Mouse (Mus musculus): ENCODE results near the gene Ddx59. TPM values are rescaled to one million over a fixed set of nuclear protein-coding genes. Genes with fewer than 3 reads are reported as not detected.

Ddx59 gene
- polyA plus RNA-seq, 1 experiment from 2014 or later = 9.4 TPM

GRCm38 (mm10) chr1:136394506-136394905 lies 20.6 kb upstream of the Ddx59 start:
- no peak for ATAC-seq (replicated peaks; ENCODE audit: low FRiP score)
- H3K9me3 ChIP-seq (ENCODE audit: control insufficient read depth, low read length) = no peaks in the 10 kb centered on the region

GRCm38 (mm10) chr1:136395073-136395472 lies 20.0 kb upstream of the Ddx59 start:
- Histone ChIP-seq H3K9ac (ENCODE audit: low read depth, low read length) (no peak overlapping the region), H3K36me3 (ENCODE audit: control insufficient read depth, insufficient read depth, low read length) (no peaks in the 10 kb centered on the region), H3K9me3 (ENCODE audit: control insufficient read depth, low read length) (no peaks in the 10 kb centered on the region), H3K27me3 (replicated peaks; ENCODE audit: control insufficient read depth, insufficient read depth, low read length) (no peaks in the 10 kb centered on the region), H3K4me1 (replicated peaks; ENCODE audit: control insufficient read depth, insufficient read depth, low read length) (no peaks in the 10 kb centered on the region), H3K4me2 (peak overlapping the region; percentile 18; the same call in 1 of the 2 replicates), H3K27ac (ENCODE audit: low read depth, low read length) (no peak overlapping the region), H3K4me3 (ENCODE audit: low read depth, low read length) (no peak overlapping the region)
- 33% methylated on average over 5 of the region's 5 CpGs for WGBS
- ATAC-seq (replicated peaks; ENCODE audit: low FRiP score) = no peak
- DNase-seq (ENCODE audit: low spot score) = no peak

More at GRCm38 (mm10) chr1:136394506-136394905, 20.6 kb upstream of the Ddx59 start:
- no peaks in the 10 kb centered on the region for H3K27me3 ChIP-seq (replicated peaks; ENCODE audit: control insufficient read depth, insufficient read depth, low read length)
- no peak overlapping the region for H3K27ac ChIP-seq (ENCODE audit: low read depth, low read length)
- peak overlapping the region; percentile 18; the same call in 1 of the 2 replicates for H3K4me2 ChIP-seq
- H3K4me1 ChIP-seq (replicated peaks; ENCODE audit: control insufficient read depth, insufficient read depth, low read length) = no peaks in the 10 kb centered on the region
- H3K9ac ChIP-seq (ENCODE audit: low read depth, low read length) = no peak overlapping the region
- no peaks in the 10 kb centered on the region for H3K36me3 ChIP-seq (ENCODE audit: control insufficient read depth, insufficient read depth, low read length)
- no peak for DNase-seq (ENCODE audit: low spot score)
- no peak overlapping the region for H3K4me3 ChIP-seq (ENCODE audit: low read depth, low read length)
- 33% methylated on average over 10 of the region's 10 CpGs for WGBS

- no peaks in the 10 kb centered on the region for H3K36me3 ChIP-seq (ENCODE audit: control insufficient read depth, insufficient read depth, low read length)
- H3K9ac ChIP-seq (ENCODE audit: low read depth, low read length) = no peak overlapping the region
- peaks cover 3% of the 10 kb centered on the region; the same call in 1 of the 2 replicates for H3K9me3 ChIP-seq (ENCODE audit: control insufficient read depth, low read length)
- 76% methylated on average over 8 of the region's 8 CpGs for WGBS
- DNase-seq (ENCODE audit: low spot score) (no peak), ATAC-seq (replicated peaks; ENCODE audit: low FRiP score) (no peak)
- H3K4me2 ChIP-seq = no peak overlapping the region
- no peak overlapping the region for H3K27ac ChIP-seq (ENCODE audit: low read depth, low read length)
- no peaks in the 10 kb centered on the region for H3K27me3 ChIP-seq (replicated peaks; ENCODE audit: control insufficient read depth, insufficient read depth, low read length)
- H3K4me3 ChIP-seq (ENCODE audit: low read depth, low read length) = no peak overlapping the region
- H3K4me1 ChIP-seq (replicated peaks; ENCODE audit: control insufficient read depth, insufficient read depth, low read length) = no peaks in the 10 kb centered on the region
These were observed 13.8 kb upstream of the Ddx59 start for GRCm38 (mm10) chr1:136401281-136401680.

DNA sequence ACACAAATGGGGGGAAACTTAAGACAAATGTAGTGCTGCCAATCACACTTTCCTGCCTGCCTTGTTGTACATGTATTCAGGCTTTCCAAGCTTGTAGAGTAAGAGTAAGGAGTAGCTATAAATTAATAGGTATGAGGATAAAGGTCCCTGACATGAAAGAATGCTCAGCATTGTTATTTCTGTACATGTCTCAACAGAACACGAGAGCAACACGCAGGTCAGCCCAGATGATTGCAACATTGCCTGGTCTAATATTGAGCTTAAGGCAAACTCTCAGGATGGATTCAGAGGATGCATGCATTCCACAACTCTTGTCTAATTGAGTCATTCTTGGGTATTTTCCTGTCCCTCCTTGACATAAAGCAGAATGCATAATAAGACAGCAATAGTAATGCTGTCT lies 5.4 kb upstream of the Ddx59 start:
- H3K27ac ChIP-seq (ENCODE audit: low read depth, low read length) = no peak overlapping the region
- no peak for DNase-seq (ENCODE audit: low spot score)
- no peak overlapping the region for H3K9ac ChIP-seq (ENCODE audit: low read depth, low read length)
- H3K36me3 ChIP-seq (ENCODE audit: control insufficient read depth, insufficient read depth, low read length) = no peaks in the 10 kb centered on the region
- WGBS = 89% methylated on average over 2 of the region's 2 CpGs
- no peak for ATAC-seq (replicated peaks; ENCODE audit: low FRiP score)
- no peaks in the 10 kb centered on the region for H3K4me1 ChIP-seq (replicated peaks; ENCODE audit: control insufficient read depth, insufficient read depth, low read length)
- H3K27me3 ChIP-seq (replicated peaks; ENCODE audit: control insufficient read depth, insufficient read depth, low read length) = no peaks in the 10 kb centered on the region
- peaks cover 3% of the 10 kb centered on the region; the same call in 1 of the 2 replicates for H3K9me3 ChIP-seq (ENCODE audit: control insufficient read depth, low read length)
- no peak overlapping the region for H3K4me2 ChIP-seq
- H3K4me3 ChIP-seq (ENCODE audit: low read depth, low read length) = no peak overlapping the region

- DNase-seq (ENCODE audit: low spot score) (no peak), ATAC-seq (replicated peaks; ENCODE audit: low FRiP score) (no peak)
- peak overlapping the region; percentile 74 for H3K4me2 ChIP-seq
- H3K27me3 ChIP-seq (replicated peaks; ENCODE audit: control insufficient read depth, insufficient read depth, low read length) = no peaks in the 10 kb centered on the region
- 41% methylated on average over 2 of the region's 2 CpGs for WGBS
- H3K4me1 ChIP-seq (replicated peaks; ENCODE audit: control insufficient read depth, insufficient read depth, low read length) = peaks cover 3% of the 10 kb centered on the region; the same call in 1 of the 2 replicates
- H3K27ac ChIP-seq (ENCODE audit: low read depth, low read length) = peak overlapping the region; percentile 98; the same call in 1 of the 2 replicates
- no peaks in the 10 kb centered on the region for H3K9me3 ChIP-seq (ENCODE audit: control insufficient read depth, low read length)
- H3K36me3 ChIP-seq (ENCODE audit: control insufficient read depth, insufficient read depth, low read length) = peaks cover 5% of the 10 kb centered on the region; the same call in 1 of the 2 replicates
- H3K9ac ChIP-seq (ENCODE audit: low read depth, low read length) = no peak overlapping the region
- H3K4me3 ChIP-seq (ENCODE audit: low read depth, low read length) = peak overlapping the region; percentile 70
These were observed 670 bp downstream of the Ddx59 start for GRCm38 (mm10) chr1:136415756-136416126.

GRCm38 (mm10) chr1:136418393-136418792 lies 3.3 kb downstream of the Ddx59 start:
- Histone ChIP-seq H3K9me3 (ENCODE audit: control insufficient read depth, low read length) (no peaks in the 10 kb centered on the region), H3K27ac (ENCODE audit: low read depth, low read length) (no peak overlapping the region), H3K4me1 (replicated peaks; ENCODE audit: control insufficient read depth, insufficient read depth, low read length) (peaks cover 3% of the 10 kb centered on the region; the same call in 1 of the 2 replicates), H3K4me3 (ENCODE audit: low read depth, low read length) (no peak overlapping the region), H3K36me3 (ENCODE audit: control insufficient read depth, insufficient read depth, low read length) (peaks cover 12% of the 10 kb centered on the region; the same call in 1 of the 2 replicates), H3K4me2 (no peak overlapping the region), H3K27me3 (replicated peaks; ENCODE audit: control insufficient read depth, insufficient read depth, low read length) (no peaks in the 10 kb centered on the region), H3K9ac (ENCODE audit: low read depth, low read length) (no peak overlapping the region)
- no peak for ATAC-seq (replicated peaks; ENCODE audit: low FRiP score)
- DNase-seq (ENCODE audit: low spot score) = no peak
- WGBS = 92% methylated on average over 6 of the region's 6 CpGs

DNA sequence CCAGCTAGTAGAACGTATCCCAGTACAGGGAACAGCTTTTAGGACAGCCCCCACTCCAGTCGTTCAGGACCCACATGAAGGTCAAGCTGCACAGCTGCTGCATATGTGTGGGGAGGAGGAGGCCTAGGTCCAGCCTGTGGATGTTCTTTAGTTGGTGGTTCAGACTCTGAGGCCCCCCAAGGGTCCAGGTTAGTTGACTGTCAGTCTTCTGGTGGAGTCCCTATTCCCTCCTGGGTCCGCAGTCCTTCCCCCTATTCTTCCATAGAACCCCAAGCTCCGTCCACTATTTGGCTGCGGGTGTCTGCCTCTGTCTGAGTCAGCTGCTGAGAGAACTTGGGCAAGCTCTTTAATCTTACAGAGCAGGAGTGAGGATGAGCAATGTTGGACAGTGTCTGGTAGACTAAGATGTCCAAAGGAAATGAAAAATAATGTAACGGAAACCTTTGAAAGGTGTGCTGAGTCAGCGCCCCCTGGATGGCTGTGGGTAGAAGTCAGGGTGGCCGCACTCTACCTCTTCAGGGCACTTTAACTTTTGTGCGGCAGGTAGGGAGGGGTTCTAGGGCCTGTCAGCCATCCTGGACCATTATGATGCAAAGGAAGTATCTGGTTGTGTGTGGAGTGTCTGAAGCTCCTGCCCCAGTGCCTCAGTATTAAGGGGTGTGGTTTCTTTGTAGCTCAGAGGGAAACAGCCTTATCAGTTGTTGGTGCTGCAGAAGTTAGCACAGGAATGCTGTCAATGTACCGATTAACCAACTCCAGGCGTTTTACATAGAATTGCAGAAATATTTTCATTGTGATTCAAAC lies 12.3 kb downstream of the Ddx59 start:
- peaks cover 15% of the 10 kb centered on the region for H3K4me1 ChIP-seq (replicated peaks; ENCODE audit: control insufficient read depth, insufficient read depth, low read length)
- ATAC-seq (replicated peaks; ENCODE audit: low FRiP score) (peak; percentile 93), DNase-seq (ENCODE audit: low spot score) (no peak)
- no peaks in the 10 kb centered on the region for H3K27me3 ChIP-seq (replicated peaks; ENCODE audit: control insufficient read depth, insufficient read depth, low read length)
- peaks cover 3% of the 10 kb centered on the region; the same call in 1 of the 2 replicates for H3K36me3 ChIP-seq (ENCODE audit: control insufficient read depth, insufficient read depth, low read length)
- no peaks in the 10 kb centered on the region for H3K9me3 ChIP-seq (ENCODE audit: control insufficient read depth, low read length)
- peak overlapping the region; percentile 57 for H3K9ac ChIP-seq (ENCODE audit: low read depth, low read length)
- peak overlapping the region; percentile 45 for H3K4me2 ChIP-seq
- 57% methylated on average over 11 of the region's 11 CpGs for WGBS
- H3K27ac ChIP-seq (ENCODE audit: low read depth, low read length) = peak overlapping the region; percentile 80
- no peak overlapping the region for H3K4me3 ChIP-seq (ENCODE audit: low read depth, low read length)

- Histone ChIP-seq H3K9ac (ENCODE audit: low read depth, low read length) (no peak overlapping the region), H3K4me1 (replicated peaks; ENCODE audit: control insufficient read depth, insufficient read depth, low read length) (peaks cover 15% of the 10 kb centered on the region), H3K27ac (ENCODE audit: low read depth, low read length) (no peak overlapping the region), H3K9me3 (ENCODE audit: control insufficient read depth, low read length) (no peaks in the 10 kb centered on the region), H3K4me2 (no peak overlapping the region), H3K4me3 (ENCODE audit: low read depth, low read length) (no peak overlapping the region), H3K36me3 (ENCODE audit: control insufficient read depth, insufficient read depth, low read length) (peaks cover 3% of the 10 kb centered on the region; the same call in 1 of the 2 replicates), H3K27me3 (replicated peaks; ENCODE audit: control insufficient read depth, insufficient read depth, low read length) (no peaks in the 10 kb centered on the region)
- ATAC-seq (replicated peaks; ENCODE audit: low FRiP score) = no peak
- WGBS = 86% methylated on average over 4 of the region's 4 CpGs
- no peak for DNase-seq (ENCODE audit: low spot score)
These were observed 13.9 kb downstream of the Ddx59 start for GRCm38 (mm10) chr1:136428981-136429380.
